Mouse (Mus musculus): ENCODE measurements at regions not wholly inside any gene's neighbourhood (a gene's known extent, or its start where the extent isn't known, plus 50 kb on each side); places are given as distances from the start of the nearest gene placed in this dataset.

DNA sequence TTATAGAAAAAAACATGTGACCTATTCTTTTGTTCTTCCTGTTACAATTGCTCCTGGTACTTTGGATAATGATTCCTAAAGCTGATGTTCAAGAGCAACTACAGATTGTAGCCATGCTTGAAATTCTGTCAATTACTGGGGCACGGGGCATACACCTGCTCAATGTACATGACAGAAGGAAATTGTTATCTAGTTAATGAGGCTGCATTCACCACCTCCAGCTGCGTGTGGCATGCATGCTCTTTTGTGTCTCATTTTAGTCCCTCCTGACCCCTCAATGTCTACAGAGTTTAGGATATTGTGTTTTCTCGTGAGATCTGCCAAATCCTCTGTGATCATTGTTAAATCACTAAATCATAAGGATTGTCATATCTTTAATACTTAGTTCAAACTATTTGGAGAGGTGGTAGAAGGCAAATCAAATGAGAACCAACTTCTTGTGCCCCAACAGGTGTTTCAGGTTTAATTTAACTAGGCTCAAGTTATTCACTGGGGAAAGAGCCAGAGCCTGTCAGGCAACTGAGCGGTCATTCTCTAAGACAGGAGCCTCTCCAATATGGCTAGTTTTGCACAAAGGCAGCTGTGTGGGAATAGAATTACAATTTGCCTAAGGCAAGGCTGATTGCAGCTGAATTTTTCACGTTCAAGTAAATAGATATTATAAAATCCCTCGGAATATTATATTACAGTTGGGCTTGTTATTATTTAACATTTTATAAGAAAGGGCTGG is 289.9 kb upstream of the Mmadhc start:
- TF ChIP-seq CTCF (IDR thresholded peaks at IDR 0.05; ENCODE audit: borderline replicate concordance, extremely low read depth, insufficient read depth, insufficient read length) (no peak), POLR2A (IDR thresholded peaks at IDR 0.05; ENCODE audit: borderline replicate concordance, extremely low read depth, insufficient read depth, insufficient read length, poor library complexity, severe bottlenecking) (no peak)

Measured in brain, embryonic 14.5 days (tissue).